Mouse (Mus musculus) liver, adult 2 months (tissue): Measurements from ENCODE around the gene Ppm1l.

Source experiments
- CTCF ChIP-seq: fragments of 200-500 bp; IDR thresholded peaks from 2 replicates; pipeline ENCODE4 v1.5.1; 2011; ENCODE audit warnings: low read depth, low read length, control low read depth
- POLR2A ChIP-seq: fragments of 200-500 bp; IDR thresholded peaks from 2 replicates; pipeline ENCODE4 v1.6.1; 2011; ENCODE audit warnings: low read length, control low read depth; ENCODE audit not compliant: insufficient read depth; ENCODE audit errors: extremely low read depth

DNA sequence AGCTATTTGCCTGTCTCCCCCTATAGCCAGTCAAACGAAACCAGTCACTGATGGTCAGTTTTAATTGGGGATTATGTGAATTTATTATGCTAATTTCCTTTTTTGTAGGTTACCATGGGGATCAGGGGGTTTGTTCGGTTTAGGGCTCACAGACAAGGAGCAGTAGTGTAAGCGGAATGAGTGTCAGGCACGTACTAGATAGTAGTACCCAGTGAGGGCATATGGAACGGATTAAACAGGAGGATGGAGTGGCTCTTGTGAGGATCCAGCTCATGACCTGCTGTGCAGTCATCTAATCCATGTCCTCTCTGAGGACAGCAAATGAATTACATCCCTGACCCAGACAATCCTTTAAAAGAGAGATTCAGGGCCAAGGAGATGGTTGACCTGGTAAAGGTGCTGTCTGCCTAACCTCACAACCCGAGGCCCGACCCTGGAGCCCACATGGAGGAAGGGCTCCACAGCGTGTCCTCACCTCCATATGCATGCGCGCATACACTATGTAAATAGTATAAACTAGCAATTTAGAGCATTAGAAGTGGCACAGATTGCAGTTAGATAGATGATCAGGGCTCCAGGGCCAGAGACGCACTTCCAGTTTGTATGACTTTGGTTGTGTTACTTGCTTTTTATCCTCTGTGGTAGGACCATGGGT, 153.6 kb downstream of the Ppm1l start:
- TF ChIP-seq POLR2A (no peak), CTCF (no peak)
